Mouse (Mus musculus): ENCODE results near the gene S100pbp. TPM values are rescaled to one million over a fixed set of nuclear protein-coding genes. Genes with fewer than 3 reads are reported as not detected.
A peak's percentile ranks its signal among the peaks of the same experiment; 100 is the strongest.

The S100pbp gene
- 15.3 and 22.3 TPM in 2 replicates for total RNA-seq (2017)

DNA sequence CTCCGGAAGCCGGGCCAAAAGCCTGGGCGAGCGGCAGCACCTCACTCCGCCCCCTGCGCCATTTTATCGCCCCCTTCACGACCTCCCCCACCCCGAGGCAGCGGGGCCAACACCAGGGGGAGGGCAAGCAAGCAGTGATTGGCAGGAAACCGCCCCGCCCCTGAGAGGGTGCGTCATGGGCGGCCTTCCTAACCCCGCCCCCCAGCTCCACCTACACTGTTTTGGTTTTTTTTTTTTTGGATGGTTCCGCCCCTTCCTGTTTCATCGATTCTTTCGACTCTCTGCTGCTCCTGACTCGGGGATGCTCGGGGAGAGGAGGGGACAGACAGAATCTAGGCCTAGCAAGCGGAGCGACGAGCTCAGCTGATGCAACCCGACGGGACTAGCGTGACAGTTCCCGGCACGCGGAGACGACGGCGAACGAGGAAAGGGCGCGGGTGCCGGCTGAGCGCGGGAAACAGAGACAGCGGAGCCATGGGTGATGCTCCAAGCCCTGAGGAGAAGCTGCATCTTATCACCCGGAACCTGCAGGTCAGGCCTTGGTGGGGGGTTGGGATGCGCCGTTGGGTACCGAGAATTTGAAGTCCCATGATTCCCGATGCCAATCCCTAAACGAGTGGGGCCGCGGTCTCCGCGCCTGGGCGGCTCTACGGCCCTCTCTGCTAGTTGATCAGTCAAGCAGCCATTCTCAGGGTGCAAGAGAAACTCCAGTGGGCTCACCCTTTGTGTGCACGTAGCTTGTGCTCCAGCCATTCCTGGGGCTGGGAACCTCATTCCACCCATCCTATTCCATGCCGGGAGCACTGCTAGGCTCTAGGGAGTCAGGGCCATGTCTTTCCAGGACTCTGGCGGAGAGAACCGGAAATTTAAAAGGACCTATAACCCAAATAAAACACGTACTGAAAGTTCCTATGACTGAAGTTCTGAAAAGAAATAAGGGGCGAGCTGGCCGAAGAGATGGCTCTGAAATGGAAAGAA lies at the start of gene S100pbp, which contains the start of gene Yars:
Gene S100pbp (minus strand): TSS at position 186 of the 978 bp plus-strand sequence.
Gene Yars (plus strand): TSS at position 219 of the 978 bp plus-strand sequence.
- peak; percentile 94 for ATAC-seq (replicated peaks; ENCODE audit: low read depth, poor library complexity, severe bottlenecking)

GRCm38 (mm10) chr4:129239075-129239474 lies 49.5 kb upstream of the S100pbp start:
- peak; percentile 48 for ATAC-seq (replicated peaks; ENCODE audit: low read depth, poor library complexity, severe bottlenecking)

DNA sequence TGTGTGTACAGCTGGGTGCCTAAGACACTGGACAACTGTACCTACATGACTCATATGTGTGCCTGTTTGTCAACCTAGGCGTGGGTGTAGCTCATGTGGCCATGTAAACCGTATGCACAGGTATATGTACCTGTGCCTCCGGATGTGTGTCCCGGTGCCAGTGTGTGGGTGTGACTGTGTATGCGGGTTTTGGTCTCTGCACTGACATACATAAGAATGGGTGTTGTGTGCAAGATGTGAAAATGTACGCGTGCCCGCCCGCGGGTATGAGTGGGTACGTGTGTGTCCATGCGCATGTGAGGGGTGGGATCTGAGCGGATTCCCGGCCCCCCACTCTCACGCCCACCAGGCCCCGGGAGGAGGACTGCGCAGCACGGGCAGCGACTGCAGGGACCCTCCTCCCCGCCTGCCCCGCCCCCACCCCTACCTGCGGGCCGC lies 49.1 kb upstream of the S100pbp start:
- no peak for ATAC-seq (replicated peaks; ENCODE audit: low read depth, poor library complexity, severe bottlenecking)

GRCm38 (mm10) chr4:129237843-129238441 lies 48.4 kb upstream of the S100pbp start:
- ATAC-seq (replicated peaks; ENCODE audit: low read depth, poor library complexity, severe bottlenecking), result no peak

DNA sequence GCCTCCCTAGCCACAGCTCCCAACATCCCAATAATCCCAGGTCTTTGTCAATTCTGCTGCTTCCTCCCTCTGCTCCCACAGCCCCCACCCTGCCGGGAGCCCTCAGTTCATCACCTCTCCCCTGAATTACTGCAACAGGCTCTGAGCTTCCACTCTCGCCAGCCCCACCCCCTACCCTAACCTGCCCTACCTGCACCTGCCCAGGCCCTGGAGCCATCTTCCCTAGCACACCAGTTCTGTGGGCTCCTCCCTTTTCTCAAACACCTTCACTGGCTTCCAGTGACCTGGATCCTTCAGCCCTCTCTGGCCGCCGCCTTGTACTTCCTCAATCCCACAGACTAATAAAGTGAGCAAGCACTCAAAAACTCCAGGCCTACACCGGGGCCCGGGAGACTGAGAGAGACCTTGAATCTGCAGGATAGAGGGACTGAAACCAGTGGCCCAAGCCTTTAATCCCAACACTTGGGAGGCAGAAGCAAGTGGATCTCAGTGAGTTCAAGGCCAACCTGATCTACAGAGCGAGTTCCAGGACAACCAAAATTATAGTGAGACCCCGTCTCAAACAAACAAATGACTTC lies 46.8 kb upstream of the S100pbp start:
- no peak for ATAC-seq (replicated peaks; ENCODE audit: low read depth, poor library complexity, severe bottlenecking)

DNA sequence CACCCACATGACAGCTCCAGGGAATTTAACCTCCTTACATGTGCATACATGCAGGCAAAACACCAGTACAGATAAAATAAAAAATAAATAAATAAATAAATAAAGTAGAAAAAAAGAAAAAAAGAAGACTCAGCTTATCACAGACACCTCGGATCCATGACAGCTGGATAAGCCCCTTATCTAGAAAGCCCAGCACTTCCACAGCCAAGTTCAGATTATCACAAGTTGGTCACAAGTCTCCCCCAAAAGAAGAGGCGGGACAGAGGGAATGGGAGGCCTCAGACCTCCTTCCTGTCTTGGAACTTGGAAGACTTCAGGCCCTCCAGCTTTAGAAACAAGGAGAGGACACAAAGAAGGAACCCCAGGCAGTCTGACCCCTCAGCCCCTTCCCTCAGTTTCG lies 45.6 kb upstream of the S100pbp start:
- ATAC-seq (replicated peaks; ENCODE audit: low read depth, poor library complexity, severe bottlenecking), result no peak

DNA sequence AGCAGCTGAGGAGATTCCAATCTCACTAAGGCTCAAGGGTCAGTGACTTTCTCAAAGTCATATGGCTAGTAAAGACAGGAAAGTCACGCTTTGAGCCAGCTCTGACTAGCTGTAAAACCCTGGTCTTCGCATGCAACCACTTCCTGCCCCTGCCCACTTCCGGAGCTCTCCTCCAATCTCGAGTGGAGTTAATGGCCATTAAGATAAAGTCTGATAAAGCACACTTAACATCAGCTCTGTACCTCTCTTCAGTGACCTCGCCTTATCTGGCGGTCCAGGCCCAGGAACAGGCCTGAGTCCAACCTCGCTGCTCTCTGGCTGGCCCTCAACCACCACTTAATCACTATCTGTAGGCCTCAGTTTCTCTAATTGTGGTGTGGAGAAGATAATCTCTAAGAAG lies 45.0 kb upstream of the S100pbp start:
- ATAC-seq (replicated peaks; ENCODE audit: low read depth, poor library complexity, severe bottlenecking), result peak; percentile 60

DNA sequence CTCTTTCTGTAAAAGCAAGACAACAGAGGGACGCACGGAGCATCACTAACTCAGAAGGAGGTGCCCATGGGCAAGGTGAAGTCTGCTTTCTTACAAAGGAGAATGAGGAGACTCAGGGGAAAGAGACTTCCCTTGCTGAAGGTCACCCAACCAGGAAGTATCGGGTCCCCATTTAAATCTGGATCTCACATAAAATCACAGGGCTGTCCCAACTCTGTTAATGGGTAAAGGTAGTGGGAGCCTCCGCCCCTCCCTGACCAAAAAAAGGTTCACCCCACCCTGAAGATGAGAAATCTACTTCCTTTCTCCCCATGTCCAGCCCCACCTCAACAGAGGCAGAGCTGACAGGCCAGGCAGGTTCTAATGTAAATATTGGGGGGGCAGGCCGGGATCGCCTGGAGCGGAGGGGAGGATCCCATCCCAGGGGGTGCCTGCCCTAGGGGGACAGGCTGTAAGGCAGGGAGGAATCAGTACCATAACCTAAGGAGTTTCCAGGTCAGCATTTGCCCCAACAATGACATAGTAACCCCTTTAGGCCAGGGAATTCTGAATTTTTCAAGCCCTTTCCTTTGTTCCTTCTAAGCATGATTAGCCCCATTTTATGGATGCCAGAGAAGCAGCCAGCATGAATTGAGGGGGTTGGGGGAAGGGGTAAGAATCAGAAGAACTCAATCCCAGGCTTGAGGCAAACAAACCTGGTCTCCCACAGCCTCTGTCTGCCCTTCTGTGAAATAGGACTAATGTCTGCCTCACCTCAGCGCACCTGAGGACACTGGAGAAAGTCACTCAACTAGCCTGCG lies 43.2 kb upstream of the S100pbp start:
- ATAC-seq (replicated peaks; ENCODE audit: low read depth, poor library complexity, severe bottlenecking), result no peak

DNA sequence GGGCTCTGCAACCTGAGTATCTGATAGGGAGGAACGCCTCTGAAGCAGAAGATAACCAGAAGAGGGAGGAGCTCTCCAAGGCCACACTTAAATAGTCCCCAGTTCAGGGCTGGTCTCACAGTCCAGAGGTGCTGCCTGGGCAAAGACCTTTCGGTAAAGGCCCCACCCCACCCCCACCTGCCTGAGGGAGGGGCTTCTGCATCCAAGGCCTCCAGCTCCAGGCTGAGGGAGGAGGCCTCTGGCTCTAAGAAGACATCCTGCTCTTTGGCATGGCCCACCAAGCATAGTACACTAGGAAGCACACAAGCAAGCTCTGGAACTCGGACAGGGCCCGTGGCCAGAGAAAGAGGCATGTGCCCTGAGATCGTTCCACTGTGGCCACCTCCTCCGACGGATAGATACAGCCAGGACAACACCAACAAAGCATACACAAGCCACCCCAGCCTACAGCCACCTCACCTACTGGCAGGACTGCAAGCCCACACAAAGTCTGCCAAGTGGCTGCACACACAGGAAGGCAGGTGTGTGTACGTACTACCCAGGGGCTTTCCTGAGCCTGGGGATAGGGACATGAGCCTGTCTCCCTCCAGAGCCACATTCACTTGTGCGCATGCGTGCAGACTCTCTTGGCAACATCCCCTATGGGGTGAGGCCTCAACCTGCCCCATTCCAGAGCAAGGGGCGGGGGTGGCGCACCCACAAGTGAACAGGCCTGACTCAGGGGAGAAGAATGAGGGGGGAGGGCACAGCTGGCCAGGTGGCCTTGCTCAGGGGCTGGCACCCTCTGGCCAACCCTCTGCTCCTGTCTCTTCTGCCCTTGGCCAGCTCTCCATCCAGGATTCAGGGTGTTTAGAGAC lies 42.3 kb upstream of the S100pbp start:
- no peak for ATAC-seq (replicated peaks; ENCODE audit: low read depth, poor library complexity, severe bottlenecking)

GRCm38 (mm10) chr4:129230926-129231325 lies 41.4 kb upstream of the S100pbp start:
- ATAC-seq (replicated peaks; ENCODE audit: low read depth, poor library complexity, severe bottlenecking), result no peak

DNA sequence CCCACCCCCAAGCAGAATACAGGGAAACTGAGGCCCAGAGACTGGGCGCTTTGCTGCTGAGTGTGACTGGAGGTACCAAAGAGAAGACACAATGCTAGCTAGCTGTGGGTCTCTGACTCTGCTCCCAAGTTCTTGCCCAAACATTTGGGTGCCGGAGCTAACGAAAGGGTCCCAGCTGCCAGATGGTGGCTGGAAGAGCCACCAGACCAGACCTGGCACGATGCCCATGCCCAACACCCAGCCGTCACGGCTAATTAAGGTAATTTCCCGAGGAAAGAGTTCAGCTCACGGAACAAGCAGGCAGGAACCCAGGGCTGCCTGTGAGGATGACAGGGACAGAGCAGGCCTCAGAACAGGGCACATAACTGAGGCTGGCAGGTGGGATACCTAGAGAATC lies 38.5 kb upstream of the S100pbp start:
- no peak for ATAC-seq (replicated peaks; ENCODE audit: low read depth, poor library complexity, severe bottlenecking)

DNA sequence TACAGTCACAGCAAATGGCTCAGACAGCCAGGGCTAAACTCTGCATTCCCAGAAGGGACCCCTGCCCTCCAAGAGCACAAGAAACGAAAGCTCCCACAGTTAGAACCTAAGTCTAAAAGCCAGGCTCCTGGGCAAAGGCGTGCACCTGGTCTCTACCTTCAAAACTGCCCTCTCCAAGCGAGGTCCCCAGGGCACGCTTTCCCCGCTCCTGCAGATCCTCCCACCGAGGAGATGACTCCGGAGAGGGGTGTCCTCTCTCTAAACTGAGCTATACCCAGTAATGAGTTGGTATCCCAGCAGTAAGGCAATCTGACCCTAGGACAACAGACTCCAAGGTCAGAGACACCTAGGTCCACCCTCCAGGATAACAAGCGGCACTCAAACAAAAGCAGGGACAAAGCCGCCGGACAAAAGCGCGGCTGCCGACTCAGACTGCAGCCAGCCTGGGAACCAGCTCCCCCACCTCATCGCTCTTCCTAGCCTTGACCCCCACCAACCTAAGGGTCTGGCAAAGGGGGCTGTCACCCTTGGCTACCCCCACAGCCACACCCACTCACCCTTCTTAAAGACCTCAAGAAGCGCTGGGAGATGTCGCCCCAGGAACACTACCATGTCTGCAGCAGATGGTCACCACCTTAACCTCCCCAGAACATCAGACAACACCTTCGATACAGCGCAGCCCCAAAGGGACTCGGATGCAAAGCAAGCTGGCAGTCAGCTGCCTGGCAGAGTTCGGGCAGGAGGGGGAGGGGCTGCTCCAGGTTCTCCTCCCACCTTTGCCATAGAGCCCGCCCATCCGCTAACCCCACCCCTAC lies 37.9 kb upstream of the S100pbp start:
- ATAC-seq (replicated peaks; ENCODE audit: low read depth, poor library complexity, severe bottlenecking), result no peak

GRCm38 (mm10) chr4:129226441-129226963 lies 37.0 kb upstream of the S100pbp start:
- no peak for ATAC-seq (replicated peaks; ENCODE audit: low read depth, poor library complexity, severe bottlenecking)

DNA sequence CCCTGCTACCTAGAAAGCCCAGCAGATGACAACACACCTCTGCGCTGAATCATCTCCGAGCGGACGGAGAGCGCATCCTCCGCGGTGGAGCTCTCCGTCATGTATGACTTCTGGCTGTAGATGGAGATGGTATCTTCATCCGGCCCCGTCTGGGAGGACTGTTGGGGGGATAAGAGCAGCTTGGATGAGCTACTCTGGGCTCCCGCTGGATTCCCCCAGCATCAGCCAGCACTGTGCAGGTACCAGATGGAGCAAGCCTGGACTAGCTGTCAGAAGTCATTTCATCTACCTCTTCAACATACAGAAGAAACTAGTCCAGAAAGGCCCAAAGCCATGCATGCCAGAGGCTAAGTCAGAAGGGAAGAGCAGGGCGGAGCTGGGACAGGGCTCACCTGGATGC lies 35.8 kb upstream of the S100pbp start:
- ATAC-seq (replicated peaks; ENCODE audit: low read depth, poor library complexity, severe bottlenecking), result no peak

DNA sequence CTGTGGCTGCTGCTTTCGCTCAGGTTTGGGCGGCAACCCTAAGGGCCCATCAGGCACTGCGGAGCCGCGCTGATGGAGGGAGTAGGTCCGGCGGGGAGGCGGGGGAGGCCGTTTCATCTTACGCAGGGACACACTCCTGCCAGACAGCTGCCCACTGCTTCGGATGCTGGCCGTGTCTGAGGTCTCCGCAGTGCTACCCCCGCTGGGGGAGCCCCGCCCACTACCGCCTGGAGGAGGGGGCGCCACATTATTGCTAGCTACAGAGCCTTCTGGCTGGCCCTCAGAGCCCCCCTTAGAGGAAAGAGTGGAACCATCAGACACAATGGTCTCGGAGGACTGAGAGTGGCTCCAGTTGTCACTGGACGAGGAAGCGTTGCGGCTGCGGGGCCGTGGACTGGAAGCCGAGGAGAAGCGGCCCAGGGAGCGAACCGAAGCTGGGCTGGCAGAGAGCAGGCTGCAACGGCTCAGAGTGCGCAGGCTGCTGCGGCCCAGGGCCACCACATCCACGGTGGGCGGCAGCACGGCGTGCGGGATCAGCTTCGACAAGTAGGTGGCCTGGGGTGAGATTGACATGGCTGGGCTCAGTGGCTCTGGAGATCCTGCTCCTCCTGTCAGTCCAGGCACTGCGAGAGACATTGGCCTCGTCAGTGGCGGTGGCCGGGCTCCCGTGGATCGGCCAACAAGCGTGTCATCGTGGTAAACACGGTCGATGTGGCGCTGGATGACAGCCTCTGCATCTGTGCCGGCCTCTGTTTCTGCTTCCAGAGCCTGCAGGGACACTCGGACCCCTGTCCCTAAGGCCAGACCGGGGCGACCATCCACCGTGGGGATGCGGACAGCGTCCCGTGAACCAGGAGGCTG lies 34.1 kb upstream of the S100pbp start:
- ATAC-seq (replicated peaks; ENCODE audit: low read depth, poor library complexity, severe bottlenecking), result no peak

- no peak for ATAC-seq (replicated peaks; ENCODE audit: low read depth, poor library complexity, severe bottlenecking)
Observed at GRCm38 (mm10) chr4:129222019-129222925, 32.7 kb upstream of the S100pbp start.

Measured in common myeloid progenitor, adult 5-6 weeks (primary cell).